Mouse (Mus musculus) spleen, adult 18-20 months (tissue): ENCODE data around the gene Gm3776.
"Not testable (repeated sequence)": the region's sequence is repeated elsewhere in the genome, so short reads cannot be mapped to it uniquely, and the experiment has no call there.

ENCODE experiments used
- DNase-seq, 2 experiments: peaks; one replicate each; pipeline ENCODE4 v3.0.0; 2022; ENCODE audit warnings: mixed read lengths in 2 of 2

Gm3776 gene

DNA sequence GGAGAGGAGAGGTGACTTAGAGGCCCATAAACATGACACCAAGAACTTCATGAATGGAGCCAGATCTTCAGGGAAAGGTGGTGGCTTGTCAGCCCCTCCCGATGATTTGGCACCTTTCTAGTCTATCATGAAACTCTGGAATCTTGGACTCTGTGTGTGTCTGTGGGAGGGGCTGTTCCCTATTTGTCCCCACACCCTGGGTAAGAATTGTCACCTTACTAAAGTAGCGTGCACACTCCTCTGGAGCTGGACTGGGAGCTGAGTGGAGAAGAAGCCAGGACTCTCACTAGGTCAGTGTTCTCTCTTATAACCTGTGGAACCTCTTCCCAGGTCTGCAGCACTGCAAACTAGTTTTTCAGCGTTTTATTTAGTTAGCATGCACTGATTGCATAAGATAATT, at the start of gene Gm3776:
Gm3776 (plus strand) TSS at position 216 of the 400 bp plus-strand sequence.
- DNase-seq, result not testable (repeated sequence)

- no peak for DNase-seq
These were observed 48.0 kb upstream of the Gm3776 start for GRCm38 (mm10) chr9:78208956-78209355.

- no peak for DNase-seq
These were observed 46.9 kb upstream of the Gm3776 start for GRCm38 (mm10) chr9:78210079-78210478.

GRCm38 (mm10) chr9:78210821-78211220, 46.1 kb upstream of the Gm3776 start:
- DNase-seq, result no peak

DNA sequence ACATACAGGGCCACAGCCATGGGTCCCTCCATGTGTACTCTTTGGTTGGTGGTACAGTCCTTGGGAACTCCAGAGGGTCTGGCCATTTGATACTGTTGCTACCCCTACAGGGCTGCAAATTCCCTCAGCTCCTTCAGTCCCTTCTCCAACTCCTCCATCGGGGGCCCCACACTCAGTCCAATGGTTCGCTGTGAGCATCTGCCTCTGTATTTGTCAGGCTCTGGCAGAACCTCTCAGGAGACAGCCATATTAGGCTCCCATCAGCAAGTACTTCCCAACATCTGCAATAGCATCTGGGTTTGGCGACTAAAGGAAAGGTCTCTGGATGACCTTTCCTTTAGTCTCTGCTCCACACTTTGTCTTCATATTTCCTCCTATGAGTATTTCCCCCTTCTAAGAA, 45.4 kb upstream of the Gm3776 start:
- no peak for DNase-seq

DNA sequence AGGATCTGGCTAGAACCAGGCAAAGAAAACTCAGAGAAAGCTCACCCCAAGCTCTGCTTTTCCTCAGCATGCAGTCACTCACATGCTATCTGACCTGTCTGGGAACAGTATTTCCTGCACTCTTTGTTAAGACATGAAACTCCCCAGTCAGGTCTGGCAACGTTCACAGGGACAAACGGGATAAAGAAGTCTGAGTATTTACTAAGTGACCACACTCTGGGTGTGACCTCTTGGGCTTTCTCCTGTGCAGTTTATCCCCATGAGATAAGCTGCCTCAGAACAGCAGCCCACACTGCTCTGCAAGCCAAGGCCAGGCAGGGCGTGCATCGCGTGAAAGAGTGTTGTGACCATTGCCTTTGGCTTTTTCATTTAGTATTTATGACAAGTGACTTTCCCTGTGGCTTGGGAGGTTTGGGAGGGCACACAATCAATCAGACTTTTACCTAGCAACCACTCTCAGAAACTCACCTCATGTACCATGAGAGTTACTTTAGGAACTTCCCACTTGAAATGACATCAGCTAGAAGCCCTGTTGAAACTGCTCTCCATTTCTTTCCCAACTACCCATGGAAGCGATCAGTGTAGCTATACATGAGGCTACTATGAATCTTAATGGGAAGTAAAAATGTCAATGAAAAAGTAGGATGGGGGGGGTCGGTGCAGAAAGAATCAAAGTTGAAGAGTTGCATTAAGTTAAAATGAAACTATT, 44.4 kb upstream of the Gm3776 start:
- DNase-seq, result no peak

GRCm38 (mm10) chr9:78217074-78217473, 39.9 kb upstream of the Gm3776 start:
- DNase-seq, result no peak

- no peak for DNase-seq
These were observed 34.3 kb upstream of the Gm3776 start for GRCm38 (mm10) chr9:78222616-78223015.

- no peak for DNase-seq
These were observed 33.6 kb upstream of the Gm3776 start for GRCm38 (mm10) chr9:78223221-78223902.

DNA sequence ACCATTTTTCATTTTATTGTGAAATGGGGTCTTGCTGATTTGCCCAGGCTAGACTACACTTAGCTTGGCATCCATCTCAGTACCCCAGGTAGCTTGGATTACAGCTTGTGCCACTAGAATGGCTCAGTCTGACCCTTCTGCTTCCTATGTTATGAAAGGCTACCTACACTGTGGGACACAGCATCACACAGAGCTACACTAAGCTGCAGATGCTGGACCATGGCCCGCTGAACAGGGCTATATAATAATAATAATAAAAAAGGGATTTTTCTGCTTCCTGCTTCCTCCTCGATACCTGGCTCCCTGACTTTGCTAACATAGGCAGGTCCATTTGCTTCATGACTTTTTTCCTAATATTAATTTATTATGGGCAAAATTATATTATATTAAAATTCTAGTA, 32.5 kb upstream of the Gm3776 start:
- no peak for DNase-seq

GRCm38 (mm10) chr9:78225304-78225703, 31.6 kb upstream of the Gm3776 start:
- DNase-seq, result no peak

DNA sequence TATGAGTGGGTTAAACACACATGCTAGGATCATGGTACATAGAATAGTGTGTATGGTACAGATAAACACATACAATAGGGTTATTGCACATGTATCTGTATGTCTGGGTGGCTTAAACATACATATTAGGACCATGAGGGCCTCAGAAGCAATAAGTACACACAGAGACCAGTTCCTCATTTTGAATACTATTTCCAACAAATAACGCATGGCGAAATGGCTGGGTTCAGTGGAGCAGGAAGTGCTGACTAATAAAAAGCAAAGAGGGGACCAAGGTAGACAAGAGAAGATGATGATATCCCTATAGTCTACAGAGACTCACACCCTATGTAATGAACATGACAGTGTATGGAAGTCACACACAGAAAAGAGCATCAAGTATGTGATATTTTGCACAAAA, 28.8 kb upstream of the Gm3776 start:
- no peak for DNase-seq

- not testable (repeated sequence) for DNase-seq
These were observed 27.3 kb upstream of the Gm3776 start for GRCm38 (mm10) chr9:78229658-78230057.

DNA sequence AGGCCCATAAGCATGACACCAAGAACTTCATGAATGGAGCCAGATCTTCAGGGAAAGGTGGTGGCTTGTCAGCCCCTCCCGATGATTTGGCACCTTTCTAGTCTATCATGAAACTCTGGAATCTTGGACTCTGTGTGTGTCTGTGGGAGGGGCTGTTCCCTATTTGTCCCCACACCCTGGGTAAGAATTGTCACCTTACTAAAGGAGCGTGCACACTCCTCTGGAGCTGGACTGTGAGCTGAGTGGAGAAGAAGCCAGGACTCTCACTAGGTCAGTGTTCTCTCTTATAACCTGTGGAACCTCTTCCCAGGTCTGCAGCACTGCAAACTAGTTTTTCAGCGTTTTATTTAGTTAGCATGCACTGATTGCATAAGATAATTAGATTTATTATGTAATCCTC, 26.5 kb upstream of the Gm3776 start, which contains the start of gene Gsta1:
Gsta1 (plus strand) TSS at position 196 of the 400 bp plus-strand sequence.
- not testable (repeated sequence) for DNase-seq

GRCm38 (mm10) chr9:78233121-78233695, 23.7 kb upstream of the Gm3776 start:
- DNase-seq, result not testable (repeated sequence)

- DNase-seq, result not testable (repeated sequence)
These were observed 1.1 kb upstream of the Gm3776 start for GRCm38 (mm10) chr9:78255683-78256470.

- DNase-seq, result peak; percentile 7 to 34
These were observed 2.8 kb downstream of the Gm3776 start for GRCm38 (mm10) chr9:78259688-78260087.

GRCm38 (mm10) chr9:78270945-78271344, 14.0 kb downstream of the Gm3776 start:
- not testable (repeated sequence) for DNase-seq

DNA sequence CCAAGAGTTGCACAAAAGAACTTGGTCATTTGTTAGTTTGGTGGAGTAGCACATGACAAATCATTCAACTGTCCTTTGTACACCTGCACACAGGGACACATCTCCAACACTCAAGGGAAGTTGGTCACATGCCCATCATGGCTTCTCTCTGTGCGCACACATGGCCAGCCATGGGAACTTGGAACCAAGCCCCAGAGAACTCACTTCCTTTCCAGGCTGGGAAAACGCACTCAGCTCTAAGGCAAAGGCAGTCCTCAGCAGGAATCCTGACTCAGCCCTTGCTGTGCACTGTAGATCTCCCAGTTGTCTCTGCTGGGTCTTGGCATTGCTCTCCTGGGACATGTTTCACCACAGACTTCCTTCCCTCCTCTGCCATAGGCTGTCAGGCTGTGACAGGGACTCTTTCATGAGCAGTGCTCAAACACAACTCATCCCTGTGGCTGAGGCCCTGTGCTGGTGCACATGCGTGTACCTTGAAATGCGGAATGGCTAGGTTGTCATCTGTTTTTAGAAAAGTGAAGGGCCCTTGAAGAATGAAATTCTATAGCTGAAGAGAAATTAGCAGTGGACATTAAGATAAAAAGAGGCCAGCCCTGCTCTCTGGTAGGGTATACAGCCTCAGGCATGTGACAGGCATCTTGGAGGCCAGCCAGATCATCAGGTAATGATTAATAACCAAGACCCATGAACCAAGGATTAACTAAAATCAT, 25.2 kb downstream of the Gm3776 start:
- not testable (repeated sequence) for DNase-seq

- not testable (repeated sequence) for DNase-seq
These were observed 32.1 kb downstream of the Gm3776 start for GRCm38 (mm10) chr9:78289063-78289462.

DNA sequence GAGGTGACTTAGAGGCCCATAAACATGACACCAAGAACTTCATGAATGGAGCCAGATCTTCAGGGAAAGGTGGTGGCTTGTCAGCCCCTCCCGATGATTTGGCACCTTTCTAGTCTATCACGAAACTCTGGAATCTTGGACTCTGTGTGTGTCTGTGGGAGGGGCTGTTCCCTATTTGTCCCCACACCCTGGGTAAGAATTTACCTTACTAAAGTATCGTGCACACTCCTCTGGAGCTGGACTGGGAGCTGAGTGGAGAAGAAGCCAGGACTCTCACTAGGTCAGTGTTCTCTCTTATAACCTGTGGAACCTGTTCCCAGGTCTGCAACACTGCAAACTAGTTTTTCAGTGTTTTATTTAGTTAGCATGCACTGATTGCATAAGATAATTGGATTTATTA, 32.8 kb downstream of the Gm3776 start, which contains the start of gene Gm10639:
Gm10639 (plus strand) TSS at position 201 of the 400 bp plus-strand sequence.
- DNase-seq, result not testable (repeated sequence)

GRCm38 (mm10) chr9:78292462-78292861, 35.5 kb downstream of the Gm3776 start:
- DNase-seq, result not testable (repeated sequence)
